Mouse (Mus musculus): ENCODE results near the gene Ccdc138.
A peak's percentile ranks its signal among the peaks of the same experiment; 100 is the strongest.

The Ccdc138 gene

DNA sequence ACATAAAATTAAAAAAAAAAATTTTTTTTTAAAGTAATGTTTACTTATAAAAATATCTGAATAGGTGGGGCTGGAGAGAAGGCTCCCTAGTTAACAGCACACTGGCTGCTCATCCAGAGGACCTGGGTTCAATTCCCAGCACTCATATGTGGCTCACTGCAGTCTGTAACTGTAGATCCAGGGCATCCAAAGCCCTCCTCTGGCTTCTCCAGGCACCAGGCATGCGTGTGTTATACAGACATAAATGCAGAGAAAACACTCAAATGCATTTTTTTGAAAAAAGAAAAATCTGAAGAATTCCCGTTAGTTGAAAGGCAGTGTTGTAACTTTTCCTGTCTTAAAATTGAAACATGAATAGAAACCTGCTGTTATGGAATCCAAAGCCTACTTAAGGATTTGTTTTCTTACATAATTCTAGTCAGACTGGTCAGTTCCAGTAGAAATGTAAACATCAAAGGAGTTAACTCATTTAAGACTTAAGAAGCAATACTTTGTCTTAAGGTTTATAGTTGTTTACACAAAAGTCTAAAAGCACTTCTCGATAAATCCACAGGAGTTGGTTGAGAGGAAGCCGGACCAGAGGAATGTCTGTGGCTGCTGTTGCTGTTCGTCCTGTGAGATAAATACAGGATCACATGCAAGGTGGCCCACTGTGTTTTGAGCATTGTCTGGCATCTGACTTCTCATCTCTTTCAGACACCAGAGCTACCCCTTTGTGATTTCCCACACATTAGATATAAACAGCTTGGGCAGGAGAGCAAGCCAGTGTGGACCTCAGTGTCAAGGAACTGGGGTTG lies 87.9 kb downstream of the Ccdc138 start:
- DNase-seq (ENCODE audit: low spot score), result no peak

DNA sequence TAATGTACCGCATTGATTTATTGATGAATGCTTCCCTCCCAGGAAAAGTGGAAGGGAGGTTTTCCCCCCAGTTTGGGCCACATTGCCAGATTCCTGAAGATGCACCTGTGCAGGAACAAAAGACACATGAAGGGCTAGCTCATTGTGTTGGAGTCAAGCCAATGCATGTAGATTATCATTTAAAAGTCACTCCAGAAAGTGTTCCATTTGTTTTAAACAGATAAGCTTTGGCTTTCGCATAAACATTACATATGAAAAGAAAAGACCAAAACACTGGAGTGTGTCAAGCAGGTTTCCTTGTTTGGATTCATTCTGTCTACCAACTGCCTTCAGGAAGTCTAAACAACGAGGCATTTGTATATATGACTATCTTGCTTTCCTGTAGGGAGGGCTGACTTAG lies 96.7 kb downstream of the Ccdc138 start:
- no peak for DNase-seq (ENCODE audit: low spot score)

DNA sequence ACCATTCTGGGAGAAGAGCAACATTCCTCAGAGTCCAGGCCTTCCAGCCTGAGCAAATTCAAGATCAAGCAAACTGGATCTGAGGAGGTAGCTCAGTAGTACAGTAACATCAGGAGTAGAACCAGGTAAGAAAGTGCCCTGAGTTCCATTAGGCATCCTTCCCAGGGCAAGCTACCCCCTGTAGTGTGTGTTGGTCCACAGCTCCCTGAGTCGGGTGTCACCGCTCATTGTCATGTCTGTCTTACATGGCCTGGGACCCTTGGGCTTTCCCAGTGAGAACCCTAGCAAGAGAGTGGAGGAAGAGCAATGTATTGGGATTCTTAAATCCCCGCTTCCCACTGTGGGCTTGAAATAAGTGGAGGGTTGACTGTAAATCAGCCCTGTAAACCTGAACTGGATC lies 97.4 kb downstream of the Ccdc138 start:
- no peak for DNase-seq (ENCODE audit: low spot score)

DNA sequence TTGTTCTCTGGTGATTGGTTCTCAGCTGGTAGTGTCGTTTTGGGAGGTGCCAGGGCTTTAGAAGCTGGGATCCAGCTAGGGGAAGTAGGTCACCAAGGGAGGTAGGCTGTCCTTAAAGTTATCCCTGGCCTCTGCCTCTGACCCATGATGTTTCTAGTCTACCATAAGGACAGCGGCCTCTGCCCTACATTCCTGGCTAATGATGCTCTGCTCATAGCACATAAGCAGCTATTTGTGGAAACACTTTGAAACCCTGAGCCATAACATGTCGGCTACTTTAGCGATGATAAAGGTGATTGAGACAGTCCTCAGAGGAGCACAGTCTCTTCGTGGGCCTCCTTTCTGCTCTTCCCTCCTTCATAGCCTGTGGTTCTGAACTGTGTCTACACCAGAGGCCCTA lies 98.1 kb downstream of the Ccdc138 start:
- no peak for DNase-seq (ENCODE audit: low spot score)

DNA sequence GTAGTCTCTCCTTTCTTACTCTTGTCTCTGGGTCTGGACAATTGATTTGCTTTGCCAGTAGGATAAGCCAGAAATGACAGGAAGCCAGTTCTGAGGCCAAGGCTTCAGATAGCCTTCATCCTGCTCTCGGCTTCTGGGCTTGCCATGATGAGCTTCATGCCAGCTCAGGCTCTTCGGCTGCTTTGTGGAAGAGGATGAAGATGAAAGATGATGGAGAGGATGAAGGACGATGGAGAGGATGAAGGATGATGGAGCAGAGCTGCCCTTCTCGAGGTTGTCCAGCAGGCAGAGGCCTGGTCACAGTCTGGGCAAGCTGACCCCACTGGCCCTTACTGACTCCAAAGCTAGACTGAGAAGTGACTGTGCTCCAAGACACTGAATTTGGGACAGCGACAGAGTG lies 102.4 kb downstream of the Ccdc138 start:
- no peak for DNase-seq (ENCODE audit: low spot score)

DNA sequence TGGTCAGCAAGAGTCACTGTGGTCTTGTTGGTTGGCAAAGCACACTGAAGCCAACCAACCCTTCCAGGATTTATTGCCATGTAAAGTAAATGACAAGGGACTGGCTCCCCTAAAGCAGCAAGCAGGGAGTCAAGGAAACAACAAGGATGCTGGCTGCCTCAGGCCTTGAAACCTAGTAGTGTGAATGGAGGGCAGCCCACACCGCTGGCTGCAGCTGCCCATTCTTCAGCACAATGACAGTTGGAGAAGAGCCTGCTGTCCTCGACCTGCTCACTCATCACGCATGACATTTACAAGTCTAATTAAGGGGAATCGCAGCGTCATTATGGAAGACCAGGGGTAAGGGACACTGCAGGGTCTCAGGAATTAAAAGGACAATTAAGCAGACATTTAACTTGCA lies 103.2 kb downstream of the Ccdc138 start:
- peak; percentile 28 for DNase-seq (ENCODE audit: low spot score)

DNA sequence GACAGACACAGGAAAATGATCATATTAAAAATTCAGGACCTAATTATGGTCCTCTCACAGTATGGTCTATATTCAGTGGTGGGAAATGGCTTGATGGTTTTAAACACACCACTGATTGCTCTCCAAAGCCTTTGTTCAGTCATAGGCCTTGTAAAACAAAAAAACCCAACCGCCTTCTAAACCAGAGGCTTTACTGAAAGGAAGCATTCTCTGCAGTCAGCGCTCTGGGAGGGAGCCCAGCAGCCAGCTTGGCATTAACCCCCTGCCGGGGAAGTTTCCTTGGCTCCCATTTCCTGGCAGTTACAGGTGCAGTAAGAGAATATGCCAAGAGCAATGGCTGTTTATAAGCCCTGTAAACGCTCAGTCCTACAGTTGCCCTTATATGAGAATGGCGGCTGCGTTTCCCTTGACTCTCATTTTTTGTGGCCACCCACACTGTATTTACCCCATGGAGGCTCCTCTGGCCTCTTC lies 103.7 kb downstream of the Ccdc138 start:
- DNase-seq (ENCODE audit: low spot score), result peak; percentile 15

DNA sequence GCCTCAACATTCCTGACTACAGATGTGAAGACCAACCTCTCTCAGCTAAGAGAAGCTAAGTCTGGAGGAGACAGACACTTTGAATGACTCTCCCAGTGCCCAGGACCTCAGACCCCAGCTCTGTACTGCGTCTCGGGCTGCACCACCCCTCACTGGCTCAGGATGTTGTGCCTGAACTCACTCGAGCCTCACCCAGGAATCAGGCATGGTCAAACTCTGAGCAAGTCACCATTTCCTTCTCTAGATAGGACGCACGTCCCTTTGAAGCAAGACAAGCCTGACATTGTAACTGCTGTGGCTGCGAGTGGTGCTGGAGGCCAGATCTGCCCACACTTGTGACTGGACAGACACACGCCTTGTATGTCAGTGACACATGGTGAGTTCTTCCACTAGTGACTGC lies 104.2 kb downstream of the Ccdc138 start:
- DNase-seq (ENCODE audit: low spot score), result no peak

DNA sequence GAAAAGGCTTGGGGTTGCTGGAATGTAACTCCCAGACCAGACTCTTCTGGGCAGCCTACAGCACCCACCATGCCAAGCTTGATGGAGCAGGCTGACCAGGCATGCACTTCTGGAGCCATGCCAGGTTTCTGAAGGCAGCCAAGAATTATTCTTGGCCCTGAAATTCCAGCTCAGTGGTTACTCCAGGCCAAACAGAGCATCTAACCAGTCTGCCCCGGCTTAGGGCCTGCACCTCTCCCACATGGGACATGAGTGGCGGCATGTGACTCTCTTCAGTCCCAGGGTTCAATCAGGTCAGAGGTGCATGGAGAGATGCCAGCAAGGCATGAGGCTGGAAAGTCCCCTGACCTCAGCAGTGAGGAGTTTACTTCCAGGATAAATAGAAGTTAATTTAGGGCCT lies 107.0 kb downstream of the Ccdc138 start:
- DNase-seq (ENCODE audit: low spot score), result no peak

DNA sequence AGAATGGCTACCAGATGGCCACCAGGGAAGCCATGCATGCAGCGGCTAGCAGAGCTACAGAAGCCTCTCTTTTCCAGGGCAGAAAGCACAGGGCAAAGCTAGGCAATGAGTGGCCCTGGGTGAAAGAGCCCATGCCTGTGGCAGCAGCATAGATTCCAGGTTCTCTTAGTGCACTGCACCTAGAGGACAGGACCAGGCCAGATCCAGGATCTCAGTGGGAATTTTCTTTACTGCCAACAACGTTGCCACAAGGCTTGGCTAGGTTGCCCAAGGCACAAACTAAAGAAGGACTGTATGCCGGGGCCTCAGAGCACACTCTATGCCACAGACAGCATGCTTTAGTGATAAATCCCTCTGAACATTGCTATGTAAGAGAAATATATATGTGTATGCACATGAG lies 108.6 kb downstream of the Ccdc138 start:
- no peak for DNase-seq (ENCODE audit: low spot score)

DNA sequence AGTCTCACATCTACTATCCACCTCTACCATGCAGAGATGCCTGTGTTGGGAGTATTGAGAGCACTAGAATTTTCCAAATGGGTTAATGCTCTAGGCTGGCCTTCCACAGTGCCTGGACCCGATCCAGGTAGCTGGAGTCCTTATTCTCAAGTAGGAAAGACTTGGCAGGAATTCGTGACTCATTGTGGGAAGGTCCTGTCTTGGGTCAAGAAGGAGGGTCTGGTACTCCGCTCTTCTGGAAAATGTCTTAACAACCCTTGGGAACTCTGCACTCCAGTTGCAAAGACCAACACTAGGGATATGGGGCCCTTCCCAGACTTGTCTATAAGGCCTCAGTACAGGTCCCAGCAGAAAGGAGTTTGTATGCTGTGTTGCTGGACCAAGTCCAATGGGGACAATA lies 111.1 kb downstream of the Ccdc138 start:
- DNase-seq (ENCODE audit: low spot score), result no peak

DNA sequence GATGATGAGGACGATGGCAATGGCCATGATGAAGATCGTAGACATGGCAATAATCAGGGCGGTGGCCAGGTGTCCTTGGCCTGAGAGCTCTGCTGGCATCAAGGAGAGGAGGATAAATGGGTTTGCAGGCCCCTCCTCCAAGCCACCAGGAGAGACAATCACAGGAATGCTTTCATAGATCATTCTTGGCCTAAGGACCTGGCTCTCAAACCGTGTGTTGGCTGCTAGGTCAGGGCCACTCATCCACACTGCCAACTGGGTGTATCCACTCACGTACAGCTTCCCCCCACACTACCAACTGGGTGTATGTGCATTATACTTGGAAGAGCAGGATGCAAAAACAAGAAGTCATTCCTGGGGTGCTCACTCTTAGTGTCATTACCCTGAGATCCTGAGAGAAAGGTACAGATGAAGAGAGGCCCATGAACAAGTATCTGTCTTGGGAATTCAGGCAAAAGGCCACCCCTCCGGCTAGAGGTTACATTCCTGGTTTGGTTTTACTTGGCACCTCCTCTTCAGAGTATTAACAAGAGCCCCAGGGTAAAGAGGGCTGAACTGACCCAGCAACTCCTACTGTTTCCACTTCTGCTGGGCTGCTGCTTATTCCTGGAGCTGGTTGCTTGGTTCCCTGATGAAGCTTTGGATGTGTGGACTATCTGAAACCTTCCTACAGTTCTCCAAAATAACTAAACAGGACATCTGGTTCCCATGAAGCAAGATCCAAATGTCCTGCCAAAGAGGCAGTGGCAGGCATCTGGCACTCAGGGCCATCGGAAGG lies 112.9 kb downstream of the Ccdc138 start:
- no peak for DNase-seq (ENCODE audit: low spot score)

DNA sequence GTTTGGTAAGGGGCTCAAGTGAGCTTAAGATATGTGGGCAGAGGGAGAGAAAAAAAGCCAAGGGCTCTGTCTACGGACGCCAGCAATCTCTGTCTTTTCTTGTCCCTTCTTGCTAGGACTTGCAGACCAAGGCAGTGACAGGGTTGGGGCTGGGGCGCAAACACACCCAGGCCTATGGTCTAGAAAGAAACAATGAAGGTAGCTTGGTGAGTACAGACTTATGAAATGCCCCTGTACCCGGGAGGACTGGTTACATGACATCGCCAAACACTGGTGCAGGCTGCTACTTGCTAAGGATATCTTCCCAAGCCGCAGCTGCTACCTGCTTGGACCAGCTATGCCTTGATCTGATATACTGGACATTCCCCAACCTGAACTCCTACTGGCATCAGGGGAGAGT lies 116.9 kb downstream of the Ccdc138 start:
- no peak for DNase-seq (ENCODE audit: low spot score)

DNA sequence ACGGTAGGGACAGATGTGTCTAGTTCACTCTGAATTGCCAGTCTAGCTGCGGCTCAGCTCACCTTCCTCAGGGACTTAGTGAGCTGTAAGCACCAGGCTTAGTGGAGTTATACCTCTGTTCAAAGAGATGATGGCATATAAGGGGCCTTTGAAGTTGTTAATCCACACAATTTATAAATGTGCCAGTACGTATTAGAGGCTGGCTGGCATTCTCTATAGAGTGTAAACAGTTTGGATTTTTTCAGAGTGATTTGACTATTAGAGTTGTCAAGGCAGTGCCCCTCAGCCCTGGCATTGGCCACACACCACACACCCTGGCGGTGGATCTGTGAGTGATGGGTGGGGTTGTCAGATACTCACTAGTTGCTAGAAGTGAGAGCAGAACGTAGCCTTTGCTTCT lies 118.8 kb downstream of the Ccdc138 start:
- no peak for DNase-seq (ENCODE audit: low spot score)

DNA sequence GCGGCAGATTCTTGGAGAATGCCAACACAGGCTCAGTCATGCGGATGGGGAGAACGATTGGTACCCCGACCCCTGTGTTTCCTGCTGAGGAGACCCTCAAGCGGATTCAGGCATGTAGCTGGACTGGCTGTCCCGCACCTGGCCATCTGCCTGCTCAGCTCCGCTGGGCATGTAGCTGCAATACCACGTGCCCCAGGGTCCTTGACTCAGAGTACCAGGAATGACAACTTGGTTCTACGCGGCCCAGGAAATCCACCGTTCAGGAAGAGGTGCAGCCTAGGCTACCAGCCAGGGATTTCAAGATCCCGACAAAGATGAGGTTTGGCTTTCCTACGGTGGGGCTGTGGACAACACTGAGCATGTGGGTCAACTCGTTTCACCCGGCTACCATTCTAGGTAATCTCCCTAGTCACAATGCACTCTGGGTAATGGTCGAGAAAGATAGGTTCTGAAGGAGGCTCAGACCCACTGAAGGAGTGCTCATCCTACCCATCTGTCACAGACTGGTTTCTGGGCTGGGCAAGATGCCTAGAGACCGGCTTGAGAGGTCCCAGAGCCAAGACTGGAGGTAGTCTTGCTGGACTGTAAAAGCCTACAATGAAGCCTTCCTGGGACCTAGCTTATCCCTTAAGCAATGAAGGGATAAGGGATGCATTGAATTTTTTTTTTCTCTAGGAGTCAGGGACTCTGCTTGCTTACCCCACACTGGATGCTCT lies 120.9 kb downstream of the Ccdc138 start:
- DNase-seq (ENCODE audit: low spot score), result no peak

DNA sequence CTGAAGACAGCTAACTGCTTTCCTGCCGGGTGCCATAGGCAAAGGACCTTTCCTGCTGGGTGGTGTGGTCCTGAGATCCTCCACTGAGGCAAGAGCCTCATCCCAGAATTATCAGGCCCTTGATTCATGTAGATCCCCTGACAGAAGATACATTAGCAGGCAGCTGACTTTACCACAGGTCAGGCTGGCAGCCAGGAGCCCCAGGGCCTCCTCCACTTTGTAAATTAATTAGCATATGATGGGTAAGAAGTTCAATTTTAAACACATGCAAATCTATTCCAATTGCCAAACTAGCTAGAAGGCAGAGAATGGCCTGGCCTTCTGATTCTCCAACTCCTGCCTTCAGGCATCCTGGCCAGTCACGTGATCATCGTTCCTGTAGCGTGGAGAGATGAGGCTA lies 121.5 kb downstream of the Ccdc138 start:
- no peak for DNase-seq (ENCODE audit: low spot score)

DNA sequence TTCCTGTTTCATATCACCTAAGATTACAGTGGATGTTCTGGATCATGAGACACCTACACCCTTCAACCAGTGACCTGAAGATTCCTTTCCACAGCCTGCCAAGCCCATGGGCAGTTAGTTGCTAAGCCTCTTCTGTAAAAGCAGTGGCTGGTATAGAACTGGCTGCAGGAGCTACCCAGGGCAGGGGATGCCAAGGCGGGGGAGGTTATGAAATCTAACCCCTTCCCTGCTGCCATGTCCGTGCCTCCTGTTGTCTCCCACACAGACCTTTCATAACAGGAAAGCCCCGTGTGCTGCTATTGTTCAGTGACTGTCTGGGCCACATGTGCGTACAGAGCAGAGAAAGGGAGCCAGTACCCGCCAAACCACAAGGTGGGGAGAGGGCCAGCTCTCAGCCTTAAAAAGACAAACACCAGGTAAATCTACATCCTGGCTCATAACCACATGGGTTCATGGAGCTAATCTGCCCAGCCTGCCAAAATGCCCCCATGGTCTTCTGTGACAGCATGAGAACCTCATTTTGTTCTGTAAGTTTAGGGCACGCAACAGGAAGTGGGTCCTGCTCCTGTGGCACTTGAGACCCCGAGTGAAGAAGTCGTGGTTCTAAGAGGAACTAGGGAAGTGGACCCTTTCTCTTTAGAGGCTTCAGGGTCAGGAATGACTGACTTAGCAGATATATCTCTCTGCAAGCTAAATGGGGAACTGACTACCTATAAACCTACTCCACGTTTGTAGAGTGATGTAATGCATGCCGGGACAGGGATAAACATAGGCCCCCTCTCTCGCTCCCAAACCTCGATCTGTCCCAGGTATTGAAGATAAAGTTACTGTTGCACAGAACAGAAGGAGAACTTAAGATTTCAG lies 127.3 kb downstream of the Ccdc138 start:
- DNase-seq (ENCODE audit: low spot score), result no peak

Data from embryo, embryonic 10.5 days (tissue).